Mouse (Mus musculus): Measurements from ENCODE around the gene Gtf3c5.

The Gtf3c5 gene

GRCm38 (mm10) chr2:28607341-28608165 is 24.0 kb upstream of the Gtf3c5 start:
- no peak for DNase-seq (ENCODE audit: low read depth in 1 of 2, low spot score in 2 of 2)

- no peak for DNase-seq (ENCODE audit: low read depth in 1 of 2, low spot score in 2 of 2)
Observed at GRCm38 (mm10) chr2:28606601-28607340, 23.2 kb upstream of the Gtf3c5 start.

GRCm38 (mm10) chr2:28605789-28606541 is 22.4 kb upstream of the Gtf3c5 start:
- DNase-seq (ENCODE audit: low read depth in 1 of 2, low spot score in 2 of 2), result no peak

- no peak for DNase-seq (ENCODE audit: low read depth in 1 of 2, low spot score in 2 of 2)
Observed at GRCm38 (mm10) chr2:28603542-28603941, 20.0 kb upstream of the Gtf3c5 start.

- DNase-seq (ENCODE audit: low read depth in 1 of 2, low spot score in 2 of 2), result no peak
Observed at GRCm38 (mm10) chr2:28601720-28602590, 18.4 kb upstream of the Gtf3c5 start.

GRCm38 (mm10) chr2:28599569-28599900 is 16.0 kb upstream of the Gtf3c5 start:
- no peak for DNase-seq (ENCODE audit: low read depth in 1 of 2, low spot score in 2 of 2)

- no peak for DNase-seq (ENCODE audit: low read depth in 1 of 2, low spot score in 2 of 2)
Observed at GRCm38 (mm10) chr2:28598692-28599568, 15.4 kb upstream of the Gtf3c5 start.

GRCm38 (mm10) chr2:28597733-28598547 is 14.4 kb upstream of the Gtf3c5 start:
- peak in 1 of 2 experiments; percentile 39 for DNase-seq (ENCODE audit: low read depth in 1 of 2, low spot score in 2 of 2)

GRCm38 (mm10) chr2:28596998-28597397 is 13.4 kb upstream of the Gtf3c5 start:
- no peak for DNase-seq (ENCODE audit: low read depth in 1 of 2, low spot score in 2 of 2)

- DNase-seq (ENCODE audit: low read depth in 1 of 2, low spot score in 2 of 2), result no peak
Observed at GRCm38 (mm10) chr2:28596021-28596420, 12.5 kb upstream of the Gtf3c5 start.

- DNase-seq (ENCODE audit: low read depth in 1 of 2, low spot score in 2 of 2), result peak; percentile 38 to 70
Observed at GRCm38 (mm10) chr2:28592809-28593208, 9.3 kb upstream of the Gtf3c5 start.

- peak; percentile 73 to 79 for DNase-seq (ENCODE audit: low read depth in 1 of 2, low spot score in 2 of 2)
Observed at GRCm38 (mm10) chr2:28591479-28591878, 7.9 kb upstream of the Gtf3c5 start.

GRCm38 (mm10) chr2:28588574-28588973 is 5.0 kb upstream of the Gtf3c5 start:
- DNase-seq (ENCODE audit: low read depth in 1 of 2, low spot score in 2 of 2), result no peak

- DNase-seq (ENCODE audit: low read depth in 1 of 2, low spot score in 2 of 2), result no peak
Observed at GRCm38 (mm10) chr2:28585730-28586129, 2.2 kb upstream of the Gtf3c5 start.

- peak; percentile 56 to 73 for DNase-seq (ENCODE audit: low read depth in 1 of 2, low spot score in 2 of 2)
Observed at GRCm38 (mm10) chr2:28585043-28585571, 1.6 kb upstream of the Gtf3c5 start.

GRCm38 (mm10) chr2:28582647-28583353 is 751 bp downstream of the Gtf3c5 start:
- peak; percentile 66 to 86 for DNase-seq (ENCODE audit: low read depth in 1 of 2, low spot score in 2 of 2)

- no peak for DNase-seq (ENCODE audit: low read depth in 1 of 2, low spot score in 2 of 2)
Observed at GRCm38 (mm10) chr2:28578003-28578402, 5.5 kb downstream of the Gtf3c5 start.

- DNase-seq (ENCODE audit: low read depth in 1 of 2, low spot score in 2 of 2), result no peak
Observed at GRCm38 (mm10) chr2:28576815-28577214, 6.7 kb downstream of the Gtf3c5 start.

Data from monocyte, adult 2 months (primary cell).